10 mouse cellular contexts compared by ENCODE assay signal in the genomic region with DNA sequence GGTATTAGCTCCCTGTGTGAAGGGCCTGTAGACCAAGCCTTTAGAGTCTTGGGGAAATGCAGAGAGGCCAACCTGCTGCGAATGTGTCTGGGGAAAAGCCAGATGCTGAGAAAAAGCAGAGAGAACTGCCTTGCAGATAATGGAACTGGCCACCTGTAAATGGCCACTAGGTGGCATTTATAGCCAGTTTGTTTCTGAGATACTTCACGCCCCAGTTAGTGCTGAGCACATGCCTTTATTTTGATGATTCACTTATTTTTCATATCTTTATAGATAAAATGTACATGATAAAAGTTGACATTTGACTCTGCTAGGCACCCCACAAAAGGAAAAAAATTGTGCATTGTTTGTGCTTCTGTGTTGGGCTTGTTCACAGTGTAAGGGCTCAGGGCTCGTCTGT. TPM values are rescaled to one million over a fixed set of nuclear protein-coding genes. Genes with fewer than 3 reads are reported as not detected.
A peak's percentile ranks its signal among the peaks of the same experiment; 100 is the strongest.
DNase-seq lines count a peak whose midpoint lies in the region; ATAC-seq and TF ChIP-seq lines count a peak whose summit lies in the region.
"Had no signal": no experiment of that assay in that cellular context is flagged by ENCODE, and none has a peak within 500 bp of the region (broad histone marks: within the 10 kb centered on the region; RNA-seq: fewer than 3 reads in every experiment).

No protein-coding gene starts in this region.

- no peak overlapping the region for H3K27ac ChIP-seq in layer of hippocampus, adult 2 months
- H3K27ac ChIP-seq in limb, embryonic 11.5 days (replicated peaks; ENCODE audit: low read depth, low read length), result no peak overlapping the region
- H3K27ac ChIP-seq: embryonic facial prominence, embryonic 12.5 days had no signal

- peaks cover 5% of the 10 kb centered on the region; the same call in 1 of the 2 replicates for H3K36me3 ChIP-seq in limb, embryonic 11.5 days (ENCODE audit: control insufficient read depth, insufficient read depth, low read length)

- intact Hi-C loops in gastrocnemius, postnatal 36 days (cut with DNase I), result no loop called here

- no peak for ATAC-seq in limb, embryonic 11.5 days (ENCODE audit: insufficient number of reproducible peaks, low FRiP score, low TSS enrichment, low read depth)

- WGBS in limb, embryonic 11.5 days, result 61% methylated on average over 3 of the region's 3 CpGs

- peak; percentile 83 for TF ChIP-seq CTCF in layer of hippocampus, adult 2 months (conservative IDR thresholded peaks at IDR 0.05)

- no peak overlapping the region for H3K4me2 ChIP-seq in limb, embryonic 11.5 days (ENCODE audit: low read depth, severe bottlenecking)
- H3K4me2 ChIP-seq: embryonic facial prominence, embryonic 12.5 days had no signal

- no peaks in the 10 kb centered on the region for H3K27me3 ChIP-seq in limb, embryonic 11.5 days (ENCODE audit: control insufficient read depth, insufficient read depth, low read length)
- H3K27me3 ChIP-seq: embryonic facial prominence, embryonic 12.5 days had no signal

- H3K9me3 ChIP-seq in limb, embryonic 11.5 days (ENCODE audit: control insufficient read depth, low read length), result no peaks in the 10 kb centered on the region
- H3K9me3 ChIP-seq: embryonic facial prominence, embryonic 12.5 days had no signal

- H3K4me3 ChIP-seq in layer of hippocampus, adult 2 months, result no peak overlapping the region
- no peak overlapping the region for H3K4me3 ChIP-seq in limb, embryonic 11.5 days (ENCODE audit: low read depth, low read length)
- H3K4me3 ChIP-seq: embryonic facial prominence, embryonic 12.5 days had no signal

- H3K4me1 ChIP-seq in limb, embryonic 11.5 days (ENCODE audit: control insufficient read depth, insufficient read depth, low read length), result no peaks in the 10 kb centered on the region
- H3K4me1 ChIP-seq: embryonic facial prominence, embryonic 12.5 days had no signal

- peak; percentile 9 for DNase-seq in adrenal gland, postnatal 10 days
- DNase-seq in adrenal gland, postnatal 14 days, result no peak
- peak in 1 of 2 experiments; percentile 21 for DNase-seq in layer of hippocampus, adult 2 months (ENCODE audit: low spot score in 2 of 2)
- DNase-seq in layer of hippocampus, adult 9-10 months (ENCODE audit: low spot score), result no peak
- peak; percentile 73 for DNase-seq in MN1 (ENCODE audit: low spot score)
- peak; percentile 40 for DNase-seq in limb, embryonic 11.5 days (ENCODE audit: low spot score)
- DNase-seq in adrenal gland, postnatal 4 days (ENCODE audit: low spot score in 2 of 2), result no peak
- no peak for DNase-seq in gastrocnemius, postnatal 36 days

- no peak overlapping the region for H3K9ac ChIP-seq in limb, embryonic 11.5 days (ENCODE audit: low read length)
- H3K9ac ChIP-seq: embryonic facial prominence, embryonic 12.5 days had no signal

RNA-seq across cellular contexts. Expression of a gene that starts 17.7 kb away (rescaled TPM):
- total RNA-seq in adrenal gland, postnatal 10 days (2021), result 10 to 100 TPM; 24.2 to 26.5 TPM
- total RNA-seq in adrenal gland, postnatal 14 days (2021), result 28.0 and 31.0 TPM in 2 replicates
- 100 to 1,000 TPM; 130 to 133 TPM for total RNA-seq in layer of hippocampus, adult 2 months (2021)
- polyA plus RNA-seq in limb, embryonic 11.5 days (2014; fragmentation: Nextera tagmentation; extraction: Ambion mirVana), result 72.0 and 79.4 TPM in 2 replicates
- total RNA-seq in adrenal gland, postnatal 4 days (2021), result 10 to 100 TPM; 27.5 to 30.1 TPM
- total RNA-seq in gastrocnemius, postnatal 36 days (2021), result 1 to 10 TPM; 3.2 to 4.9 TPM

RNA-seq across cellular contexts. Expression of a gene that starts 33.6 kb away (rescaled TPM):
- not detected for total RNA-seq in adrenal gland, postnatal 10 days (2021)
- not detected in 2 replicates for total RNA-seq in adrenal gland, postnatal 14 days (2021)
- not detected for total RNA-seq in layer of hippocampus, adult 2 months (2021)
- 0.88 and 2.1 TPM in 2 replicates for polyA plus RNA-seq in limb, embryonic 11.5 days (2014; fragmentation: Nextera tagmentation; extraction: Ambion mirVana)
- total RNA-seq in adrenal gland, postnatal 4 days (2021), result not detected
- not detected for total RNA-seq in gastrocnemius, postnatal 36 days (2021)

RNA-seq across cellular contexts. Expression of a gene that starts 49.7 kb away (rescaled TPM):
- total RNA-seq in adrenal gland, postnatal 10 days (2021), result not detected
- not detected in 2 replicates for total RNA-seq in adrenal gland, postnatal 14 days (2021)
- total RNA-seq in layer of hippocampus, adult 2 months (2021), result not detected
- polyA plus RNA-seq in limb, embryonic 11.5 days (2014; fragmentation: Nextera tagmentation; extraction: Ambion mirVana), result not detected in 2 replicates
- not detected for total RNA-seq in adrenal gland, postnatal 4 days (2021)
- total RNA-seq in gastrocnemius, postnatal 36 days (2021), result not detected
- total RNA-seq: neutrophil, adult 5-6 weeks had no signal
- polyA plus RNA-seq: embryonic facial prominence, embryonic 12.5 days had no signal

Comparison
In these comparisons a context has a peak if more than half of its experiments do, and no peak if none do; other contexts are left out.
1. DNase-seq: peak in adrenal gland, postnatal 10 days (single experiment), MN1 (single experiment) and limb, embryonic 11.5 days (single experiment); none in adrenal gland, postnatal 14 days (single experiment), layer of hippocampus, adult 9-10 months (single experiment), adrenal gland, postnatal 4 days (0 of 2) and gastrocnemius, postnatal 36 days (0 of 2).